Mouse (Mus musculus): ENCODE data around the gene Sorcs3. TPM values are rescaled to one million over a fixed set of nuclear protein-coding genes. Genes with fewer than 3 reads are reported as not detected.

Sorcs3 gene
- polyA plus RNA-seq (2016; fragmentation: Nextera tagmentation; extraction: Ambion mirVana) = 0.99 and 1.9 TPM in 2 replicates

DNA sequence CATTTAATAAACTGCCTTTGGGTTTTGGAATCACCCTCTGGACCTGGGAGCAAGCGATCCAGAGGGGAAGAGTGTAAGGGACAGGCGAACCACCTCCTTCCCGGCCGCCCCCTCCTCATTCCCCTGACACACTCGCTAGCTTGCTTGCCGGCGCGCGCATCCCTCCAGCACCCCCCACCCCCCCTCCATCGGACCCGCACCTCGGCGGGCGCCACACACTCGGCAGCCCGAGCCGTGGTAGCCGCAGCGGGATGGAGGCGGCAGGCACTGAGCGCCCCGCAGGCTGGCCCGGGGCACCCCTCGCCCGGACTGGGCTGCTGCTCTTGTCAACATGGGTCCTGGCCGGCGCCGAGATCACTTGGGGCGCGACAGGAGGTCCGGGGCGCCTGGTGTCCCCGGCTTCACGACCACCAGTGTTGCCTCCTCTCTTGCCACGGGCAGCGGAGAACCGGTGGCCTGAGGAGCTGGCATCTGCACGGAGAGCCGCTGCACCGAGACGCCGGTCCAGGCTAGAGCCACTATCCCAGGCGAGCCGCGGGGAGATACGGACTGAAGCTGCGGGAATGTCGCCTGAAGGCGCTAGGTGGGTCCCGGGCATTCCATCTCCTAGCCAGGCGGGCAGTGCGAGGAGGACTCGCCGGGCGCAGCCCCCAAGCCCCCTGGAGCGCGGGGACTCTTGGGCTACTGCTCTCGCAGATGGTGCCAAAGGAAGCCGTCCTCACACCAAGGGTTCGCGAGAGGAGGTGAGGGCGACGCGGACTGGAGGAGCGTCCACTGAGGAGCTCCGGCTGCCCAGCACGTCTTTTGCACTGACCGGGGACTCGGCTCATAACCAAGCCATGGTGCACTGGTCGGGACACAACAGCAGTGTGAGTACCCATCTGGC is at the start of gene Sorcs3:
Gene Sorcs3, plus strand, starts transcription at position 97 of the 886 bp plus-strand sequence.
- Histone ChIP-seq H3K4me3 (peak within 1 kb of the TSS; percentile 72), H3K9me3 (replicated peaks) (no peaks in the 10 kb centered on the region), H3K4me1 (peaks cover 48% of the 10 kb centered on the region), H3K27ac (replicated peaks) (peak within 1 kb of the TSS; percentile 75), H3K36me3 (no peaks in the 10 kb centered on the region), H3K27me3 (ENCODE audit: low read depth, poor library complexity, severe bottlenecking) (peaks cover 79% of the 10 kb centered on the region)
- WGBS = under 1% methylated on average over 70 of the region's 70 CpGs
- peak; percentile 73 for DNase-seq (ENCODE audit: low spot score)

DNA sequence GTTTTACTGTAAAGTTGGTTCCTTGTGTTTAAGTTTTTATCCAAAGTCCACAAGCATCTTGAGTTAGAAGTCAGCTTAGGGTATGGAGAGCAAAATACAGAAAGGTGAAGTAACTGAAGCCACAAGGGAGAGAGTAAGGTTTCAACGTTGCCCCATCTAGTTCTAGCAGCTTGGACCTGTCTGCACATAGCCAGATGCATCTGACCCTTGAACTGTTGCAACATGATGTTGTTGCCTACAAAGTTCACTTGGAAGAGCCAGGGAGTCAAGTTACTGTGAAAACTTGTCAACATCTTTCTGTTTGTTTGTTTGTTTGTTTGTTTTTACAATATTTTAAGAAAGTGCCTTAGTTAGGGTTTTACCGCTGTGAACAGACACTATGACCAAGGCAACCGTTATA is 40.5 kb upstream of the Sorcs3 start:
- no peak overlapping the region for H3K27ac ChIP-seq (replicated peaks)
- no peaks in the 10 kb centered on the region for H3K4me1 ChIP-seq
- H3K36me3 ChIP-seq = no peaks in the 10 kb centered on the region
- 85% methylated on average over 3 of the region's 3 CpGs for WGBS
- no peaks in the 10 kb centered on the region for H3K9me3 ChIP-seq (replicated peaks)
- H3K27me3 ChIP-seq (ENCODE audit: low read depth, poor library complexity, severe bottlenecking) = no peaks in the 10 kb centered on the region
- no peak overlapping the region for H3K4me3 ChIP-seq
- no peak for DNase-seq (ENCODE audit: low spot score)

DNA sequence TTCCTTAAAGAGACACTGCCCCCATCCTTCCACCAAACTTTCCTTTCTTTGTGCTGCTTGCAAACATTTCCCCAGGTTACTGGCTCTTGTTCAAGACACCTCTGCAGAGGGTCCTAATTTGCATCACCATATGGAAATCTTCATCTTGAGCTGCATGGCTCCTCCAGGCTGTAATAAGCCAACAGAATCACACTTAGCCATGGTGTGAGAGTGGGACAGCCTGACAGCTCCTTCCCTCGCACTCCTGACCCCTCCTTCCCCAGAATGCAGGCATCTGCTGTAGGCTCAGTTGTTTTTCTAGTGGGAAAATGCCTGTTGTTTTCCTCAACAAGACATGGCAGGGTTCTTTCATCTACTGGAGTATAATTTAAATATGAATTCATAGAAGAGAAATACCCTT is 38.7 kb upstream of the Sorcs3 start:
- H3K27me3 ChIP-seq (ENCODE audit: low read depth, poor library complexity, severe bottlenecking) = no peaks in the 10 kb centered on the region
- H3K4me1 ChIP-seq = no peaks in the 10 kb centered on the region
- 70% methylated on average over 1 of the region's 1 CpGs for WGBS

DNA sequence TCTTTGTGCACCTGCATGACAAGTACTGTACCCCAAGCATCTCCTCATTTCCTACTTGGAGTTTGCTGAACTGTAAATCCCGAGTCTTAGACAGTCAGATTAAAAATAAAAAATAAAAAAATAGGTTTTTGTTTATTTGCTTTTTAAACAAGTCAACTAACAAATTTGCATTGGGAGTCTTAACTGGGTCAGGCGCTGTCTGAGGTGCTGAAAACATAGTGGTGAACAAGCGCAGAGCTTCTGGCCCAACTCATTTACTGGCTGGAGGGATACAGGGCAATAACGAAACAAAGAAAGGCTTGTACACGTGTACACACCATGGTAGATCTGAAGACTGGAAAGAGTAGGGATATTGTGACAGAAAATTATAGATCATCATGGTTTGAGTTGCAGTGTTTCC is 37.5 kb upstream of the Sorcs3 start:
- H3K4me3 ChIP-seq = no peak overlapping the region
- H3K9me3 ChIP-seq (replicated peaks) = no peaks in the 10 kb centered on the region
- no peaks in the 10 kb centered on the region; the same call in 1 of the 2 replicates for H3K27me3 ChIP-seq (ENCODE audit: low read depth, poor library complexity, severe bottlenecking)
- WGBS = 58% methylated on average over 5 of the region's 5 CpGs
- H3K27ac ChIP-seq (replicated peaks) = no peak overlapping the region
- H3K4me1 ChIP-seq = no peaks in the 10 kb centered on the region
- DNase-seq (ENCODE audit: low spot score) = no peak
- H3K36me3 ChIP-seq = no peaks in the 10 kb centered on the region

More for the DNA sequence above, 38.7 kb upstream of the Sorcs3 start:
- Histone ChIP-seq H3K36me3 (no peaks in the 10 kb centered on the region), H3K27ac (replicated peaks) (no peak overlapping the region), H3K9me3 (replicated peaks) (no peaks in the 10 kb centered on the region), H3K4me3 (no peak overlapping the region)
- no peak for DNase-seq (ENCODE audit: low spot score)

DNA sequence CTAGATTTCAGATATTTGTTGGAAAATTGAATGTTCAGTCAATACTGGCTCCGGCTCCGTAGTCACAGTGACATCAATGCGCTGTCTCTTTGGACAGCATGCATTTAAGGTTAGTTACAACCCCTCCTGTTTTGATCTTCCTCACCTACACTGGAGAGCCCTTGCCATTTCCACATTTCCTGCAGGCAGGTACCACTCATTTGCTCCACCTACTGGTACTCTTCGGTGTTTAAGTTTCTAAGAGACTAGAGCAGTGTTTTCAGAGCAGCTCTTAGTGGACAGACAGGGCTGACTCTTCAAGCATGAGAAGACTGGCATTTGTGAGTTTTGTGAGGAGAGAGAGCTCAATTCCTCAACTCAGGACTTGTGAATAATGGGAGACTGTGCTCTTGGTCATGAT is 31.1 kb upstream of the Sorcs3 start:
- no peaks in the 10 kb centered on the region for H3K9me3 ChIP-seq (replicated peaks)
- DNase-seq (ENCODE audit: low spot score) = no peak
- 67% methylated on average over 4 of the region's 4 CpGs for WGBS
- H3K4me3 ChIP-seq = no peak overlapping the region
- H3K27me3 ChIP-seq (ENCODE audit: low read depth, poor library complexity, severe bottlenecking) = no peaks in the 10 kb centered on the region; the same call in 1 of the 2 replicates
- no peak overlapping the region for H3K27ac ChIP-seq (replicated peaks)
- H3K4me1 ChIP-seq = no peaks in the 10 kb centered on the region
- H3K36me3 ChIP-seq = no peaks in the 10 kb centered on the region

DNA sequence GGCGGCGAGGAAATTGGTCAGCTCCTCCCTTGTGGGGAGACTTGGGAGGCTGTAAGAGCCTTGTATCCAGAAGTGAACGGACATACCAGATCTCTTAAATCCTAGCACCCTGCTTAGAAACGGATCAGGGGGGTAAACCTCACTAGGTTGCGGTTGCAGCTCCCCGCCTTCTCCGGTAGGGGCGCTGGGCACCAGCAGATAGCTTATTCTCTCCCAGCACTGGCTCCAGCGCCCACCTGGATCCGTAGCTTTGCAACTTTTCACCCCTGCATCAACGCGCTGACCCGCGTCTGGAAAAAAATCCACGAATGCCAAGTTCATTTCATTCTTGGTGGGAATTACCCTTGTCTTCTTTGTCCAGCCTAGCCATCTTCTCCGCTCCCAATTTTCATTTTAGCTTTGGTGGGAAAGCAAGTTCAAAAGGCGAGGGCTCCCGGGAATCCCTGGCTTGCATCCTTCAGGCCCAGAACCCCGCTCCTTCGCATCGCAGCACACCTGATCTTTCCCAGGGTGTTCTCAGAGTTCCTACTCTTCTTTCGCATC is 1.8 kb upstream of the Sorcs3 start:
- Histone ChIP-seq H3K4me1 (peaks cover 48% of the 10 kb centered on the region), H3K4me3 (peak overlapping the region; percentile 72), H3K27me3 (ENCODE audit: low read depth, poor library complexity, severe bottlenecking) (peaks cover 57% of the 10 kb centered on the region), H3K9me3 (replicated peaks) (no peaks in the 10 kb centered on the region), H3K36me3 (no peaks in the 10 kb centered on the region), H3K27ac (replicated peaks) (no peak overlapping the region)
- DNase-seq (ENCODE audit: low spot score) = peak; percentile 78
- 1% methylated on average over 22 of the region's 22 CpGs for whole genome bisulfite sequencing

DNA sequence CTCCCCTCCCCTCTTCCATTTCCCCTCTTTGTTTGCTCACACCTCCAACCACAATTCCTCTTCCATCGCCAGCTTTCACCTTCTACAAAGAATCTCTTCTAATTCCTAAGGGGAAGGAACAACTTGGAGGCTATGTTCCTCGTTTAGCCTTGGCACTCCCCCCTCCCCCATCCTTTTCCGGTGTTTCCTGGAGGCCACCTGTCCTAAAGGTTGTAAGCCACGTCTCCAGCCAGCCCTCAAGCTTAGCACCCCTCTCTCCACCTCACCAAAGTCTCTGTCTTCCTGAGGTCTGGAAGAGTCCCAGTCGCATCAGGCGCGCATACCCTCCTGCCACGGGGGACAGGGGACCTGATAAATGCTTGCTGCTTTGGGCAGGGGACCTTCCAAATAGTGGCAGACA is 1.3 kb upstream of the Sorcs3 start:
- peaks cover 62% of the 10 kb centered on the region for H3K27me3 ChIP-seq (ENCODE audit: low read depth, poor library complexity, severe bottlenecking)

DNA sequence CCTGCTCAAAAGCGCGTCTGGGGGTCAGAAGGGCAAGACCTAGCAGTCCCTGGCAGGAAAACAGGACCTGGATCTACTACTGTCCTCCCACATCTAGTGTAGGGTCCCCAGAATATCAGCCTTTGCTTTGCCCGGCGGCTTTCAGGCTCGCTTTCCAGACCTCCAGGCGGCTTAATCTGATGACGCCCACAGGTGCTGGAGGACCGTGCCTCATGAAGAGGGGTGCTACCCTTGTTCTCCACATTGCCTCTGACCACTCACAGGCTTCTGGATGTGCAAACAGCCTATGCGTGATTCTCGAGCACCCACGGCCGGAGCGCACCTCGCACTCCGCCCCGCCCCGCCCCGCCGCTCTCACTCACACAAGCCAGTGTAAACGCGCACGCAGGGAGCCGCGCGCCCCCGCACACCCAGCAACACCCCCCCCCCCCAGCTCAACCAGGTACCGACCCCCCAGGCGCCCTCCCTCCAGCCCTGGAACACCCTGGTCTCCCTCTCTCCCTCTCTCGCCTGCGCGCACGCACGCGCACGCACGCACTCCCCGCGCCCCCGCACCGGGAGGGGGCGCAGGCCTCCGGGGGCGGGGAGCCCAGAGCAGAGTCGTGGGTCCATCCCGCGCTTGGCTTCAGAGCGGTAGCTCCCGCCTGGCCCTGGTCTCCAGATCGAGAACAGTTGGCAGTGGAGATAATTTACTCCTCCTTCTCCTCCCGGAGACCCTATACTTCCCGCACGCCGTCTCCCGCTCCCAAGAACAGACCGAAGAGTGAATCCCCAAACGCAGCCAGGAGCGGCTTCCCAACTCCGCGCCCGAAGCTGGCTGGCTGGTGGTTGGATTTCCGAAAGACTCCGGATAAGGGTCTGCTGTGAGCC is 698 bp upstream of the Sorcs3 start:
- WGBS = 1% methylated on average over 54 of the region's 62 CpGs
- peaks cover 68% of the 10 kb centered on the region for H3K27me3 ChIP-seq (ENCODE audit: low read depth, poor library complexity, severe bottlenecking)
- H3K36me3 ChIP-seq = no peaks in the 10 kb centered on the region
- no peaks in the 10 kb centered on the region for H3K9me3 ChIP-seq (replicated peaks)
- DNase-seq (ENCODE audit: low spot score) = peak; percentile 55
- peak overlapping the region; percentile 72 for H3K4me3 ChIP-seq
- peak overlapping the region; percentile 70 for H3K27ac ChIP-seq (replicated peaks)
- peaks cover 48% of the 10 kb centered on the region for H3K4me1 ChIP-seq

More for the DNA sequence above, 1.3 kb upstream of the Sorcs3 start:
- no peaks in the 10 kb centered on the region for H3K9me3 ChIP-seq (replicated peaks)
- H3K36me3 ChIP-seq = no peaks in the 10 kb centered on the region
- H3K27ac ChIP-seq (replicated peaks) = no peak overlapping the region
- DNase-seq (ENCODE audit: low spot score) = peak; percentile 15
- H3K4me3 ChIP-seq = peak overlapping the region; percentile 72
- 1% methylated on average over 8 of the region's 8 CpGs for WGBS
- H3K4me1 ChIP-seq = peaks cover 48% of the 10 kb centered on the region

DNA sequence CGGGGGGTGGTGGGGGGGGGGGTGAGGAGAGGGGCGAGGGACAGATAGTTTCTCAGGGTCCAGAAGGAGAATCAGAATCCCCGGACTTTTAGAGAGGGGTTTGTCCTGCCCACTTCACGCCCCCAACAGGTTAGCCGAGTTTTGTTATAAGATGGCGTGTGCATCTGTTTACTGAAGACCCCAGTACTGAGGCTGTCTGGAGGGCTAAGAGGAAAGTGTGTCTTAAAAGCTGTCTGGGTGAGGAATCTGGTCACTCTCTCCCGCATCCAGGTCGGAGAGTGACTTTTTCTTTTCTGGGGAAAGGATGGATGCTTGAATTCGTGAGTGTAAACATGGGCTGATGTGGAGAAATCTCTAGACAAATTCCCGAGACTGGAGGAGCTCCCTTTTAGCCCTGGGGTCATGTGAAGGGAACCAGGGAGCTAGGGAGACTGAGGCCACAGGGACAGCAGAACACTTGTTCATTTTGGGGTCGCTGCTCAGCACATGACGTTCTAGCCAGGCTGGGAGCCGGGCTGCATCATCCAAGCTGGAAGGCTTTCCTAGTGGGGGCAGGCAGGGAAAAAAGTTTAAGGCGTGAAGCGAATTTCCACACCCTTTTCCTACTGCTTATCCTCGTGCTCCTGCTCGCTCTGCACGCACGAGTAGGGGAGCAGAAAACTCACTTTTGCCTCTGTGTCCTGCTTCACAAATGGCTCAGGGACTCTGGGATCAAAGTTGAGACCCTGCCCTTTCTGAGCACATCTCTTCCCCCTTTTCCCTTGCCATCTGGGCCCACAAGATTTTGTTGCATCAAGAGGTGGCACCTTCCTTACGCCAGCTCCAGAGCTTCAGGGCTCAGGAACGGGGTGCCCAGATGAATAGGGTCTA is 1.3 kb downstream of the Sorcs3 start:
- peak; percentile 29 for DNase-seq (ENCODE audit: low spot score)
- Histone ChIP-seq H3K36me3 (no peaks in the 10 kb centered on the region), H3K27me3 (ENCODE audit: low read depth, poor library complexity, severe bottlenecking) (peaks cover 79% of the 10 kb centered on the region), H3K4me3 (peak overlapping the region; percentile 72), H3K9me3 (replicated peaks) (peaks cover 3% of the 10 kb centered on the region; the same call in 1 of the 2 replicates), H3K4me1 (peaks cover 48% of the 10 kb centered on the region), H3K27ac (replicated peaks) (peak overlapping the region; percentile 75; the same call in 1 of the 2 replicates)
- 1% methylated on average over 21 of the region's 21 CpGs for WGBS

DNA sequence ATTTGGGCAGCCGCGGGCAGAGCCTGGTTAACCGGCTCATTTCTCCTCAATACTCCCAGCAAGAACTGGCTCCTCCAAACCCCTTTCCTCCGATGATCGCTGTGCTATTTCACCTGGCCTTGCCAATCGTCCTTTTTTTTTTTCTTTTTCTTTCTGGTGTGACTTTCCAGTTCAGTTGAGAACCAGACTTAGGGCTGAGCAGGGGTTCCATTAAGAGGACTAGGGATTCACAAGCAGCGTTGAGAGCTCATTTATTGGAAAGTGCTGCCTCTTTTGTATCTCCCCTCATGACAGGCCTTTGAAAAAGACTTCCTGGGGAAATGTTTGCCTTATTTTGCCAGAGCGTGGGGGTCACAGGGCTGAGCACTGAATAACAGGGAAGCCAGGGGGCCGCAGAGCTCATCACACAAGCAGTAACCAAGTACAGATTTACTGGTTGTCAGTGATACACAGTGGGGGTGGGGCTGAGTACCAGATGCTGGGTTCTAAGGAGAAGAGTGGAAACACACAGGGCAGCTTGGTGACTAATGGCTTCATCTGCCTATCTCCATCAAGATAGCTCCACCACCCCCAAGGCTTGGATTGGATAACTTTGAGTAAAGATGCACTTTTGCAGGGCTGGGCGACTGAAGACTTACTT is 2.0 kb downstream of the Sorcs3 start:
- no peaks in the 10 kb centered on the region for H3K36me3 ChIP-seq
- peak overlapping the region; percentile 72 for H3K4me3 ChIP-seq
- H3K9me3 ChIP-seq (replicated peaks) = peaks cover 8% of the 10 kb centered on the region; the same call in 1 of the 2 replicates
- peak; percentile 41 for DNase-seq (ENCODE audit: low spot score)
- no peak overlapping the region for H3K27ac ChIP-seq (replicated peaks)
- peaks cover 79% of the 10 kb centered on the region for H3K27me3 ChIP-seq (ENCODE audit: low read depth, poor library complexity, severe bottlenecking)
- peaks cover 48% of the 10 kb centered on the region for H3K4me1 ChIP-seq
- WGBS = 1% methylated on average over 10 of the region's 10 CpGs

DNA sequence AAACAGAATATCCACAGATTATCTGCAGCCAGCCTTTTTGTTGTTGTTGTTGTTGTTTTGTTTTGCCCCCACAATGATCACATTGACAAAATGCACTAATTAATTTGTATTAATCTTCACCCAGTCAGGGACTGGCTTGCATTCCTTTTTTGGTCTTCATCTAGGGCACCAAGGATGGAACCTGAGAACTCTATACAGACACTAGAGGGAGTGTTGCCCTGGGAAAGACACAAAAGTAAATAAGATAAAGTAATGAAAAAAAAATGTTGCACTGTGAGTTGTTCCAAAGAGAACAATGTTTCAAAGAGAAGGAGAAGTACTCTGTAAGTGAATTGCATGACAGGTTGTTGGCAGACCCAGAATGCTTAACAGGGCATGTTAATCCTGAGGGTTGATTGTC is 9.6 kb downstream of the Sorcs3 start:
- Histone ChIP-seq H3K36me3 (no peaks in the 10 kb centered on the region), H3K27me3 (ENCODE audit: low read depth, poor library complexity, severe bottlenecking) (peaks cover 8% of the 10 kb centered on the region; the same call in 1 of the 2 replicates), H3K4me1 (peaks cover 6% of the 10 kb centered on the region; the same call in 1 of the 2 replicates), H3K27ac (replicated peaks) (no peak overlapping the region), H3K4me3 (no peak overlapping the region), H3K9me3 (replicated peaks) (peaks cover 8% of the 10 kb centered on the region; the same call in 1 of the 2 replicates)
- no peak for DNase-seq (ENCODE audit: low spot score)

Data from midbrain, embryonic 10.5 days (tissue).